Mouse (Mus musculus) midbrain, embryonic 16.5 days (tissue): ENCODE data around the gene Usp36. TPM values are rescaled to one million over a fixed set of nuclear protein-coding genes. Genes with fewer than 3 reads are reported as not detected.

Source experiments
- ATAC-seq: fragments of 200-750 bp; cut with Nextera tagmentation; 2 replicates; pipeline ENCODE4 v1.8.0; 2017; ENCODE audit warnings: moderate TSS enrichment
- H3K27ac ChIP-seq: fragments of 300-500 bp; sonication (generic); 2 replicates; pipeline ENCODE4 v1.5.1; 2014; ENCODE audit warnings: mild to moderate bottlenecking, low read length, mixed read lengths
- H3K27me3 ChIP-seq: fragments of 300-500 bp; sonication (generic); 2 replicates; pipeline ENCODE4 v1.6.1; 2014; ENCODE audit warnings: low read depth, low read length, mixed read lengths; ENCODE audit not compliant: control insufficient read depth, insufficient read depth
- H3K36me3 ChIP-seq: fragments of 300-500 bp; sonication (generic); 2 replicates; pipeline ENCODE4 v1.6.1; 2014; ENCODE audit warnings: mild to moderate bottlenecking, low read length, moderate library complexity, mixed read lengths; ENCODE audit not compliant: control insufficient read depth, insufficient read depth
- H3K4me1 ChIP-seq: fragments of 300-500 bp; sonication (generic); 2 replicates; pipeline ENCODE4 v1.6.1; 2014; ENCODE audit warnings: mild to moderate bottlenecking, low read length, mixed read lengths; ENCODE audit not compliant: control insufficient read depth, insufficient read depth
- H3K4me2 ChIP-seq: fragments of 300-500 bp; sonication (generic); 2 replicates; pipeline ENCODE4 v1.6.1; 2014; ENCODE audit warnings: mild to moderate bottlenecking, low read length, mixed read lengths
- H3K4me3 ChIP-seq: fragments of 300-500 bp; sonication (generic); 2 replicates; pipeline ENCODE4 v1.5.1; 2014; ENCODE audit warnings: low read depth, mild to moderate bottlenecking, low read length, moderate library complexity, mixed read lengths
- H3K9ac ChIP-seq: fragments of 300-500 bp; sonication (generic); 2 replicates; pipeline ENCODE4 v1.6.1; 2014; ENCODE audit warnings: low read depth, low read length, mixed read lengths
- H3K9me3 ChIP-seq: fragments of 300-500 bp; sonication (generic); replicated peaks from 2 replicates; pipeline ENCODE4 v1.6.1; 2014; ENCODE audit warnings: mild to moderate bottlenecking, low read length, mixed read lengths; ENCODE audit not compliant: control insufficient read depth, poor library complexity, severe bottlenecking
- WGBS: fragments of 180-500 bp; shearing (Covaris S2); extraction: QIAGEN DNeasy Blood & Tissue Kit; methylation state at CpG from one replicate; pipeline ENCODE4 v1.1.7; 2014; 5-methylcytosine and 5-hydroxymethylcytosine counted together
- polyA plus RNA-seq: library from polyadenylated mRNA; unstranded; fragments of >200 nt; fragmentation: Nextera tagmentation; extraction: Ambion mirVana; gene quantifications from 2 replicates; pipeline ENCODE4 v1.2.1, GENCODE M21; 2015

Usp36 gene
- polyA plus RNA-seq, 1 experiment from 2014 or later: 17.7 TPM

DNA sequence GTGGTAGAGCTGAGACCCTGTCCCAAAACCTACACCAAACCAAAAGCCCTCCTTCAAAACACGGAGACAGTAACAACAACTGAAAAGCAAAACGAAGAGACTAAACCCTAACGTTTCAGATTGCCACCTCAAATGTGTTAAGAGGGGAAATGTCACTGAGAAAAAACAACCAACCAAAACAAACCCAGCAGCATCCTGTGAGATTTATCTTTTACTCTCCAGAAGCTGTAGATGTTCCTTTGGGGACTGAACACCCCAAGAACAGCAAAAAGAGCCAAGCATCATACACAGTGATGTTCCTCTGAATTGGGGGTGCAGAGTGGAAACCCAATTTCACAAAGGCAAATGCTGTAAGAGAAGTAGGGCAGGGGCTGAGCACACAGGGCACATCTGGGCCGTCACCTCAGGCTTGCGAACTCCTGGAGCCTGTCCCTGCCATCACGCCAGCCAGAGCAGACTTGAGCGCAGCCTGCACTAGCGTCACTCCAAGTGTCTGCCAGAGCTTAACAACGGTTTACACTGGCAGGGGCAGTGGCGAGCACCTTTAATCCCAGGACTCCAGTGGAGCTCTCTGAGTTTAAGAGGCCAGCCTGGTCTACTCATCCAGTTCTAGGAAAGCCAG lies 23.9 kb downstream of the Usp36 start:
- Histone ChIP-seq H3K4me2 (no peak overlapping the region), H3K9me3 (no peaks in the 10 kb centered on the region), H3K9ac (no peak overlapping the region), H3K27me3 (no peaks in the 10 kb centered on the region), H3K4me3 (no peak overlapping the region), H3K27ac (no peak overlapping the region), H3K36me3 (peaks cover 63% of the 10 kb centered on the region), H3K4me1 (no peaks in the 10 kb centered on the region)
- ATAC-seq: no peak
- WGBS: 93% methylated on average over 10 of the region's 10 CpGs

DNA sequence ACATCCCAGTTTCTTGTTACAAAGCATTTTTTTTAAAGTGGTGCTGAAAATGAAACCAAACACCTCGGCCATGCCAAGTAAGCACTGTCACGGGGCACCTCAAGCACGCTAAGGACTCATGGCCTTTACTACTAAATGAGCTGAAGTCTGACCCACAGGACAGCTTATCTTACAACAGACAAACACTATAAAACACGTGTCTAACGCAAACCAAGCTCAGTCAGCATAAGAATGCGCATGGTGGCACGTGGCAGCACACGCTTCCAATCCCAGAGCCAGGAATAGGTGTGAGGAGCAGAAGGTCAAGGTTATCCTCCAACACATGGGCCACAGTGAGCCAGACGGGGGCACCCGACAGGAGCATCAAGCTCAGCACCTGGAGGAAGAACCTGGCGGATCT lies 24.4 kb downstream of the Usp36 start:
- Histone ChIP-seq H3K36me3 (peaks cover 68% of the 10 kb centered on the region), H3K4me2 (no peak overlapping the region), H3K4me1 (no peaks in the 10 kb centered on the region), H3K27ac (no peak overlapping the region), H3K4me3 (no peak overlapping the region), H3K27me3 (no peaks in the 10 kb centered on the region), H3K9me3 (no peaks in the 10 kb centered on the region), H3K9ac (no peak overlapping the region)
- ATAC-seq: no peak
- 95% methylated on average over 11 of the region's 11 CpGs for WGBS

DNA sequence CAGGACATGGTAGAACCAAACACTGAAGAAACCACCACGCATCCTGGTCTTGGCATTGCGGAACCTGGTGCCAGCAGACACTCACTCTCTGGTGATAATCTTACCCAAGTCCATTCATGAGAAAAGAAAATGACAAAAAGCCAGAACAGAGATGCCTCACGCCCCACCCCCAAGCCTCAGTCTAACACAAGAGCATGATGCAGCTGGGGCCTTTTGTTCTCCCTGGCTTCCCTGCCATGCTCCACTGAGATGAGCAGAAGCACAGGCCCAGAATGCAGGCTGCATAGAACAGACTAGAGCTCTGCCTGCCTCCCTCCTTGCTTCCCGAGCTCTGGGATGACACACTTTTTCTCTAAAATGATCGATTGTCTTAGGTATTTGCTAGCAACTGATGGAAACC lies 26.9 kb downstream of the Usp36 start:
- Histone ChIP-seq H3K4me3 (no peak overlapping the region), H3K9ac (no peak overlapping the region), H3K27me3 (no peaks in the 10 kb centered on the region), H3K4me1 (no peaks in the 10 kb centered on the region), H3K36me3 (peaks cover 71% of the 10 kb centered on the region), H3K9me3 (no peaks in the 10 kb centered on the region), H3K4me2 (no peak overlapping the region), H3K27ac (no peak overlapping the region)
- WGBS: 78% methylated on average over 5 of the region's 5 CpGs
- no peak for ATAC-seq

DNA sequence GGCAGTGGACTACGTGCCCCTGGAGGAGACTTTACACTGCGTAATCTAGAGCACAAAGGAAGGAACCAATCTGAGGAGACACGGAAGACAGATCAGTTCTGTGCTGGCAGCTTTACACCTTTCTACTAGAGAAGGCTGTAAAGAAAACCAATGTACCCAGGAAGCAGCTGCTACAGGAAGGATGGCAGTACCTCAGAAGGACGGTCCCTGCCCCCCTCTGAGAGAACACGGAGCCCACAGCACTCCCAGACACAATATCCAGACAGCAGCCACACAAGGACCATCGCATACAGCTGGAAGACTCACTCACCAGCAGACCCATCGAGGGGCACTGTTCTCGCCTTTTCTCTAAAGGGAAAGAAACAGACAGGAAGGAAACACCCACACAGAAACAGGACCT lies 30.0 kb downstream of the Usp36 start:
- Histone ChIP-seq H3K27me3 (no peaks in the 10 kb centered on the region), H3K27ac (no peak overlapping the region), H3K9me3 (no peaks in the 10 kb centered on the region), H3K9ac (no peak overlapping the region), H3K4me1 (no peaks in the 10 kb centered on the region), H3K4me2 (no peak overlapping the region), H3K36me3 (peaks cover 60% of the 10 kb centered on the region), H3K4me3 (no peak overlapping the region)
- ATAC-seq: no peak
- WGBS: 93% methylated on average over 8 of the region's 8 CpGs

DNA sequence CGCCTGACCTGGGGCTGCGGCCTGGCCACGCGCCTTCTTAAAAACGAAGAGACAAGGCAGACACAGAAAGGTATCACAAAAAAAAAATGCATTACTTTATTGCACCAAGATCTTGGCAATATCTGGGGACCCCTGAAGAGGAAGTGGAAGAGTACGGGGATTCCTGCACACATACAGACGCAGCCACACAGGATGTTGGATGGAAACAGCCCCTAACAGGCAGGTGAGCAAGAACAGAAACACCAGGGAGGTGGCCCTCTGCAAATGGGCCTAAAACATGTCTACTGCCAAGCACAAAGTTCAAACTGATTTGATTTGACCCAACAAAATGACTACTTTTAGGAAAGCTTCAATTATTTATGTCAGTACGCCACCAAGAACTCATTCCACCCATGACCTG lies 30.5 kb downstream of the Usp36 start:
- Histone ChIP-seq H3K4me1 (0 out of 2 replicates have a peak, but pooled peaks cover 1% of the 10 kb centered on the region), H3K27me3 (no peaks in the 10 kb centered on the region), H3K9ac (no peak overlapping the region), H3K4me2 (no peak overlapping the region), H3K36me3 (peaks cover 56% of the 10 kb centered on the region), H3K9me3 (no peaks in the 10 kb centered on the region), H3K27ac (no peak overlapping the region), H3K4me3 (no peak overlapping the region)
- ATAC-seq: no peak
- 94% methylated on average over 8 of the region's 8 CpGs for WGBS

DNA sequence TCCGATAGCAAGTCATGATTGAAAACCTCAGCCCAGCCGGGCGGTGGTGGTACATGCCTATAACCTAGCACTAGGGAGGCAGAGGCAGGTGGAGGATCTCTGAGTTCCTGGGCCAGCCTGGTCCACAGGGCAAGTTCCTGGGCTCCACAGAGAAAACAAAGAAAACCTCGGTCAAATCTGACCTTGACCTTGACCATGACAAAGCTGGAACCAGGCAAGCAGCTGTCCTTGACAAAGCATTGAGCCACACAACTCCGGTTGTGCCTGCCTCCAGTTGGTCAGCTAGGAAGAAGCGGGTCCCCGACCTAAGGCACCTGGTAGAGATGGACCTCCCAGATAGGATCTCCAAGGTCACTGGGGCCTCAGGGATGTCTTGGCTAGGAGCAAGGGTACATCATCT lies 33.7 kb downstream of the Usp36 start:
- no peak overlapping the region for H3K9ac ChIP-seq
- ATAC-seq: no peak
- H3K36me3 ChIP-seq: peaks cover 35% of the 10 kb centered on the region
- WGBS: 90% methylated on average over 7 of the region's 7 CpGs
- H3K4me3 ChIP-seq: no peak overlapping the region
- H3K4me2 ChIP-seq: no peak overlapping the region
- H3K27ac ChIP-seq: no peak overlapping the region
- H3K27me3 ChIP-seq: no peaks in the 10 kb centered on the region
- H3K9me3 ChIP-seq: no peaks in the 10 kb centered on the region
- H3K4me1 ChIP-seq: 0 out of 2 replicates have a peak, but pooled peaks cover 4% of the 10 kb centered on the region

DNA sequence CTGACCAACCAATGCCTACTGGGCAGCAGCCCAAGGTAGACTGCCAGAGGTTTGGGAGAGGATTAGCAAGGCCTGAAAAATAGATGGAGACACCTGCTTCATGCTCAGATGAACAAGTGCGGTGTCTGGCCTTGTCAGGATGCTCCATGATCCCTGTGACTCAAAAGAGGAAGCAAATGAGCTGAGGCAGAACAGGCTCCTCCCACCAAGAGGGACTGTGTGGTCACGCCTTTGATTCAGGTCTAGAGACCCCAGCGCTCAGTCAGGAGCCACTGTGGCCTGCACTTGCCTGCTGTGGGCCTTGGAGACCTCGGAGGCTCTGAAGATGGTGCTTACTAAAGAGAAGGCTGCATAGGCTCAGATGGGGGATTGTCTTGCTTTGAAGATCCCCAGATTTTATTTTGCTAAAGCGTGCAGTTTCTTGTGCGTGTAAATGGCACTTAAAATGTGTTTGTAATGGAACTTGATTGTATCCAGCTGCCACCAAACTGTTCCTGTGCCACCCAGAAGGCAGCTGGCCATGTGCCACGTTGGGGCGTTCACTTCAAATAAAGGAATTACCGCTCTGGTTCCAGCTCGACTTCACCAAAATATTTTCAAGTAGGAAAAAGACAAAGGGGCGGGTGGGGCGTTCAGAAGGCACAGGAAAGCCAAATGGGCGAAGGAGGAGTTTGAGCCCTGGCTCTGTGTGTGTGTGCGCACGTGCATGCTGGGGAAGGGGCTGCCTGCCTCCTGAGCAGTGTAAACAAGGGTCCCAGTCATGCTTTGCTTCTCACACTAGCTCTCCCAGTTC lies 35.7 kb downstream of the Usp36 start:
- Histone ChIP-seq H3K36me3 (peaks cover 19% of the 10 kb centered on the region), H3K4me3 (no peak overlapping the region), H3K4me1 (0 out of 2 replicates have a peak, but pooled peaks cover 4% of the 10 kb centered on the region), H3K4me2 (no peak overlapping the region), H3K27me3 (no peaks in the 10 kb centered on the region), H3K9me3 (no peaks in the 10 kb centered on the region), H3K9ac (no peak overlapping the region), H3K27ac (peak overlapping the region; percentile 67)
- no peak for ATAC-seq
- WGBS: 36% methylated on average over 15 of the region's 15 CpGs

DNA sequence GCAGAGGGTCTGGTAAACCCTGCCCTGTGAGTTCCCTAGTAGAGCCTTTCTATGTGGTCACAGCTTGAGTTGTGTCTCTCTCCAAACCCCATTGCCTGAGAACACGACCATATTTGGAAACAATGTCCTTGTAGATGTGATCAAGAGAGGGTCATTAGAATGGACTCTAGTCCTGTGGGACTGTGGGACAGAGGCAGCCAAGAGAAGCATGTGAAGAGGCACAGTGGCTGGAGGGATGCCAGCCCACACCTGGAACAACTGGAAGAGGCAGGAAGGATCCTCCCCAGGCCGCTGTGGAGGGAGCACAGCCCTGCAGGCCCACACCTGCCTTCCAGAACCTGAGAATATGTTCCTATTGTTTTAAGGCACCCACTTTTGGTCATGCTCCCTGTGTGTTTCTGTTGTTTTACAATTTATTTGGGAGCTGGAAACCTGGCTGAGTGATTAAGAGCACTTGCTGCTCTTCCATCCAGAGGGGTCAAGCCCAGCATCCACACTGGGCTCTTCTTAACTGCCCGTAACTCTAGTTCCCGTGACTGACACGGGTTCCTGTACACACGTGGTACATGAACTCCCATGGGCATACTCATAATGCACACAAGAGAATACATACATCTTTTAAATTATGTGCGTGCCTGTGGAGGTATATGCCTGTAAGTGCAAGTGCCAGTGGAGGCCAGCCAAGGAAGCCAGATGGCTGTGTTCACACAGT lies 36.4 kb downstream of the Usp36 start:
- ATAC-seq: no peak
- no peaks in the 10 kb centered on the region for H3K9me3 ChIP-seq
- peak overlapping the region; percentile 67 for H3K27ac ChIP-seq
- no peaks in the 10 kb centered on the region for H3K27me3 ChIP-seq
- H3K9ac ChIP-seq: no peak overlapping the region
- H3K4me1 ChIP-seq: 0 out of 2 replicates have a peak, but pooled peaks cover 4% of the 10 kb centered on the region
- no peak overlapping the region for H3K4me2 ChIP-seq
- WGBS: 78% methylated on average over 7 of the region's 7 CpGs
- H3K4me3 ChIP-seq: no peak overlapping the region
- H3K36me3 ChIP-seq: peaks cover 12% of the 10 kb centered on the region

DNA sequence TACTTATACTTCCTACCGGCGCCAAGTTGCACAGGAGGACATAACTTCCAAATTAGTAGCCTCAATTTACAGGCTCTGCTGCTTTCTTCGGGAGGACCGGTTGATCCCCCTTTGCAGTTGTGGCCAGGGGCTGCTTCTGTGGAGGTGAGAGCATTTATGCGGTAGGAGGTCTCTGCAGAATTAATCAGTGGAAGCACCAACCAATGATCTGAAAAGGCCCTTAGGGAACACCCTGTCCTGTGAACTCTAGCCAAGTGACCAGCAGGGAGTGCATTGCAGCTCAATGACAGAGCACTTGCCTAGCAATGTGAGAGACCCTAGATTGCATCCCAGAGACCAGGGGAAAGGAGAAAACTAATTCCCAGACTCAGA lies 41.0 kb downstream of the Usp36 start:
- Histone ChIP-seq H3K4me3 (peak overlapping the region; percentile 89), H3K36me3 (no peaks in the 10 kb centered on the region), H3K27me3 (no peaks in the 10 kb centered on the region), H3K27ac (peak overlapping the region; percentile 0; the same call in 1 of the 2 replicates), H3K4me2 (peak overlapping the region; percentile 96), H3K9ac (peak overlapping the region; percentile 90; the same call in 1 of the 2 replicates), H3K4me1 (peaks cover 13% of the 10 kb centered on the region), H3K9me3 (no peaks in the 10 kb centered on the region)
- WGBS: 1% methylated on average over 5 of the region's 5 CpGs
- peak; percentile 13 for ATAC-seq
